Mouse (Mus musculus) MEL (cell line): ENCODE measurements around the gene Mus81. TPM values are rescaled to one million over a fixed set of nuclear protein-coding genes. Genes with fewer than 3 reads are reported as not detected.

Source experiments
- DNase-seq: peaks from one replicate; pipeline ENCODE4 v3.0.0; 2011; ENCODE audit warnings: low read depth, low spot score
- H3K27ac ChIP-seq: 2 replicates; pipeline ENCODE4 v1.5.1; 2012; ENCODE audit warnings: low read depth, mild to moderate bottlenecking, control low read depth, low read length, moderate library complexity; ENCODE audit not compliant: control insufficient read depth
- H3K27me3 ChIP-seq, 2 experiments: fragments of 150-350 bp in 1 of 2; sonication (generic) in 1 of 2; 2 replicates each; pipeline ENCODE4 v1.6.1; 2012; ENCODE audit warnings: low read length in 2 of 2, mild to moderate bottlenecking in 2 of 2, improper control_type of control experiment in 1 of 2, moderate library complexity in 1 of 2; ENCODE audit not compliant: insufficient read depth in 2 of 2, control insufficient read depth in 1 of 2
- H3K36me3 ChIP-seq, 2 experiments: 2 replicates each; pipeline ENCODE4 v1.6.1; 2012 to 2014; ENCODE audit warnings: low read length in 2 of 2, improper control_type of control experiment in 1 of 2, inconsistent platforms in 1 of 2, mild to moderate bottlenecking in 1 of 2; ENCODE audit not compliant: insufficient read depth in 2 of 2, control insufficient read depth in 1 of 2
- H3K4me1 ChIP-seq, 2 experiments: fragments of 150-350 bp in 1 of 2; sonication (generic) in 1 of 2; 2 replicates each; pipeline ENCODE4 v1.6.1; 2012; ENCODE audit warnings: low read length in 2 of 2, improper control_type of control experiment in 1 of 2, mild to moderate bottlenecking in 1 of 2; ENCODE audit not compliant: insufficient read depth in 2 of 2, control insufficient read depth in 1 of 2
- H3K4me3 ChIP-seq, 2 experiments: fragments of 150-350 bp in 1 of 2; sonication (generic) in 1 of 2; 2 replicates each; pipeline ENCODE4 v1.5.1; 2012; ENCODE audit warnings: low read depth in 2 of 2, low read length in 2 of 2, mild to moderate bottlenecking in 2 of 2, moderate library complexity in 2 of 2, control low read depth in 1 of 2, improper control_type of control experiment in 1 of 2; ENCODE audit not compliant: control insufficient read depth in 1 of 2, insufficient read depth in 1 of 2
- H3K79me2 ChIP-seq: 2 replicates; pipeline ENCODE4 v1.6.1; 2012; ENCODE audit warnings: mild to moderate bottlenecking, low read length, moderate library complexity; ENCODE audit not compliant: control insufficient read depth, poor library complexity, insufficient read depth
- H3K9ac ChIP-seq: 2 replicates; pipeline ENCODE4 v1.6.1; 2012; ENCODE audit warnings: low read depth, mild to moderate bottlenecking, control low read depth, low read length, moderate library complexity; ENCODE audit not compliant: control insufficient read depth, poor library complexity, severe bottlenecking
- H3K9me3 ChIP-seq: fragments of 150-350 bp; sonication (generic); replicated peaks from 2 replicates; pipeline ENCODE4 v1.6.1; 2012; ENCODE audit warnings: mild to moderate bottlenecking, low read length, improper control_type of control experiment, moderate library complexity; ENCODE audit not compliant: insufficient read depth
- CHD1 ChIP-seq: IDR thresholded peaks from 2 replicates; pipeline ENCODE4 v1.6.1; 2012; ENCODE audit warnings: low read depth, mild to moderate bottlenecking, inconsistent platforms, low read length, improper control_type of control experiment
- CTCF ChIP-seq, 3 experiments: IDR thresholded peaks in 2 of 3; conservative IDR thresholded peaks in 1 of 3; 2 replicates each; pipeline ENCODE4 v1.5.1; 2011 to 2012; ENCODE audit warnings: low read length in 3 of 3, low read depth in 2 of 3, mild to moderate bottlenecking in 2 of 3, improper control_type of control experiment in 1 of 3, inconsistent platforms in 1 of 3, mixed read lengths in 1 of 3, moderate library complexity in 1 of 3; ENCODE audit not compliant: control insufficient read depth in 1 of 3, insufficient read depth in 1 of 3, poor library complexity in 1 of 3, severe bottlenecking in 1 of 3
- ELF1 ChIP-seq: IDR thresholded peaks from 2 replicates; pipeline ENCODE4 v1.6.1; 2014; ENCODE audit warnings: low read depth, mild to moderate bottlenecking, inconsistent platforms, low read length, improper control_type of control experiment, moderate library complexity
- KAT2A ChIP-seq: conservative IDR thresholded peaks from 2 replicates; pipeline ENCODE4 v1.6.1; 2012; ENCODE audit warnings: low read depth, low read length, improper control_type of control experiment, inconsistent platforms
- MAFK ChIP-seq: IDR thresholded peaks from 2 replicates; pipeline ENCODE4 v1.6.1; 2011; ENCODE audit warnings: low read depth, mild to moderate bottlenecking, low read length, improper control_type of control experiment, borderline replicate concordance
- MAX ChIP-seq: IDR thresholded peaks from 2 replicates; pipeline ENCODE4 v1.6.1; 2011; ENCODE audit warnings: low read length, improper control_type of control experiment
- MXI1 ChIP-seq: IDR thresholded peaks from 2 replicates; pipeline ENCODE4 v1.6.1; 2011; ENCODE audit warnings: mild to moderate bottlenecking, low read depth, low read length, improper control_type of control experiment
- MYB ChIP-seq: IDR thresholded peaks from 2 replicates; pipeline ENCODE4 v1.6.1; 2011; ENCODE audit warnings: mild to moderate bottlenecking, low read depth, low read length, improper control_type of control experiment
- NELFE ChIP-seq: IDR thresholded peaks from 2 replicates; pipeline ENCODE4 v1.6.1; 2011; ENCODE audit warnings: low read depth, low read length, improper control_type of control experiment
- POLR2AphosphoS2 ChIP-seq: IDR thresholded peaks from 2 replicates; pipeline ENCODE4 v1.6.1; 2011; ENCODE audit warnings: low read length, improper control_type of control experiment
- POLR2AphosphoS5 ChIP-seq: IDR thresholded peaks from 2 replicates; pipeline ENCODE4 v1.6.1; 2012; ENCODE audit warnings: low read depth, borderline replicate concordance, mild to moderate bottlenecking, inconsistent platforms, low read length, moderate library complexity, mixed read lengths
- RAD21 ChIP-seq: IDR thresholded peaks from 2 replicates; pipeline ENCODE4 v1.6.1; 2011; ENCODE audit warnings: mild to moderate bottlenecking, low read depth, low read length, improper control_type of control experiment
- RCOR1 ChIP-seq: IDR thresholded peaks from 2 replicates; pipeline ENCODE4 v1.6.1; 2012; ENCODE audit warnings: low read depth, mild to moderate bottlenecking, inconsistent platforms, low read length, improper control_type of control experiment
- SMC3 ChIP-seq: IDR thresholded peaks from 2 replicates; pipeline ENCODE4 v1.6.1; 2011; ENCODE audit warnings: low read depth, low read length, improper control_type of control experiment
- TAL1 ChIP-seq: IDR thresholded peaks from 2 replicates; pipeline ENCODE4 v1.6.1; 2012; ENCODE audit warnings: mild to moderate bottlenecking, inconsistent platforms, low read length, moderate library complexity, mixed read lengths
- USF1 ChIP-seq: IDR thresholded peaks from 2 replicates; pipeline ENCODE4 v1.6.1; 2014; ENCODE audit warnings: low read depth, mild to moderate bottlenecking, inconsistent platforms, low read length, improper control_type of control experiment, moderate library complexity
- polyA plus RNA-seq, 2 experiments: library from polyadenylated mRNA; stranded (reverse) in 1 of 2; unstranded in 1 of 2; fragments of >175 nt in 1 of 2; fragments of >200 nt in 1 of 2; gene quantifications; 2 replicates each; pipeline versions ENCODE4 v1.2.1 to v1.2.4; 2012; ENCODE audit warnings: low replicate concordance in 2 of 2, low read depth in 1 of 2; ENCODE audit not compliant: insufficient read length in 2 of 2, insufficient read depth in 1 of 2, missing spikeins in 1 of 2
- total RNA-seq: library from RNA; depleted of rRNA; stranded (reverse); fragments of 300-350 nt; gene quantifications from 2 replicates; pipeline ENCODE4 v1.2.3, GENCODE M21; 2012

The Mus81 gene
- total and polyA plus RNA-seq, 3 experiments: 38.9 to 50.5 TPM; not detected in 1

- no peak overlapping the region for H3K27ac ChIP-seq
- no peaks in the 10 kb centered on the region for H3K79me2 ChIP-seq
- no peaks in the 10 kb centered on the region for H3K9me3 ChIP-seq
- DNase-seq: peak; percentile 28
- H3K4me3 ChIP-seq: no peak overlapping the region
- H3K9ac ChIP-seq: no peak overlapping the region
- no peaks in the 10 kb centered on the region for H3K27me3 ChIP-seq
- H3K4me1 ChIP-seq: peaks cover 2 to 11% of the 10 kb centered on the region in 2 experiments; a peak in 3 of 4 replicates
- peaks cover 0 to 11% of the 10 kb centered on the region in 2 experiments; a peak in 2 of 4 replicates for H3K36me3 ChIP-seq
- TF ChIP-seq ELF1: no peak
- TF ChIP-seq CTCF (IDR thresholded peaks at IDR 0.05 in 2 of 3, conservative IDR thresholded peaks at IDR 0.05 in 1 of 3; ENCODE audit: control insufficient read depth in 1 of 3, insufficient read depth in 1 of 3, low read depth in 2 of 3, low read length in 3 of 3, poor library complexity in 1 of 3, severe bottlenecking in 1 of 3): peak in 1 of 3 experiments; percentile 13; a peak in 1 of 6 replicates
Observed at GRCm38 (mm10) chr19:5516906-5517505, 28.8 kb upstream of the Mus81 start.

- peaks cover 2% of the 10 kb centered on the region for H3K79me2 ChIP-seq
- peaks cover 0 to 11% of the 10 kb centered on the region in 2 experiments; a peak in 2 of 4 replicates for H3K36me3 ChIP-seq
- peak; percentile 61 for DNase-seq
- H3K27ac ChIP-seq: no peak overlapping the region
- TF ChIP-seq POLR2AphosphoS5 (no peak), KAT2A (no peak), MXI1 (no peak), USF1 (no peak), TAL1 (no peak), MAX (no peak), MAFK (no peak), POLR2AphosphoS2 (no peak), RCOR1 (no peak), RAD21 (peak; percentile 31), NELFE (no peak), SMC3 (peak; percentile 37; the same call in 1 of the 2 replicates), CHD1 (no peak), CTCF (IDR thresholded peaks at IDR 0.05 in 2 of 3, conservative IDR thresholded peaks at IDR 0.05 in 1 of 3; ENCODE audit: control insufficient read depth in 1 of 3, insufficient read depth in 1 of 3, low read depth in 2 of 3, low read length in 3 of 3, poor library complexity in 1 of 3, severe bottlenecking in 1 of 3) (peak in 2 of 3 experiments; percentile 20 to 45; a peak in 3 of 6 replicates), MYB (no peak)
- H3K9ac ChIP-seq: no peak overlapping the region
- no peaks in the 10 kb centered on the region for H3K27me3 ChIP-seq
- H3K4me3 ChIP-seq: no peak overlapping the region
- peaks cover 2 to 11% of the 10 kb centered on the region in 2 experiments; a peak in 3 of 4 replicates for H3K4me1 ChIP-seq
- no peaks in the 10 kb centered on the region for H3K9me3 ChIP-seq
Observed at GRCm38 (mm10) chr19:5515840-5516777, 27.9 kb upstream of the Mus81 start.
